Mouse (Mus musculus) bone marrow macrophage, adult 2 months (primary cell): ENCODE measurements around the gene Hibch. TPM values are rescaled to one million over a fixed set of nuclear protein-coding genes. Genes with fewer than 3 reads are reported as not detected.
"Not testable (repeated sequence)": the region's sequence is repeated elsewhere in the genome, so short reads cannot be mapped to it uniquely, and the experiment has no call there.

Source experiments
- H3K27ac ChIP-seq: 2 replicates; pipeline ENCODE4 v1.5.1; 2012; ENCODE audit warnings: low read depth, low read length; ENCODE audit not compliant: insufficient read depth
- H3K4me1 ChIP-seq: 2 replicates; pipeline ENCODE4 v1.6.1; 2012; ENCODE audit warnings: low read length; ENCODE audit not compliant: control insufficient read depth, insufficient read depth
- H3K4me3 ChIP-seq: 2 replicates; pipeline ENCODE4 v1.5.1; 2012; ENCODE audit warnings: mild to moderate bottlenecking, low read length, moderate library complexity; ENCODE audit not compliant: insufficient read depth
- CTCF ChIP-seq: IDR thresholded peaks from 2 replicates; pipeline ENCODE4 v1.5.1; 2012; ENCODE audit warnings: low read depth, mild to moderate bottlenecking, low read length, moderate library complexity
- POLR2A ChIP-seq: IDR thresholded peaks from 2 replicates; pipeline ENCODE4 v1.6.1; 2012; ENCODE audit warnings: mild to moderate bottlenecking, low read depth, low read length, borderline replicate concordance
- polyA plus RNA-seq: library from polyadenylated mRNA; stranded (reverse); fragments of >200 nt; gene quantifications from 2 replicates; pipeline ENCODE4 v1.2.4, GENCODE M21; 2012; ENCODE audit not compliant: missing spikeins, insufficient read depth, insufficient read length

Hibch gene
- polyA plus RNA-seq, 1 experiment = 14.3 TPM

DNA sequence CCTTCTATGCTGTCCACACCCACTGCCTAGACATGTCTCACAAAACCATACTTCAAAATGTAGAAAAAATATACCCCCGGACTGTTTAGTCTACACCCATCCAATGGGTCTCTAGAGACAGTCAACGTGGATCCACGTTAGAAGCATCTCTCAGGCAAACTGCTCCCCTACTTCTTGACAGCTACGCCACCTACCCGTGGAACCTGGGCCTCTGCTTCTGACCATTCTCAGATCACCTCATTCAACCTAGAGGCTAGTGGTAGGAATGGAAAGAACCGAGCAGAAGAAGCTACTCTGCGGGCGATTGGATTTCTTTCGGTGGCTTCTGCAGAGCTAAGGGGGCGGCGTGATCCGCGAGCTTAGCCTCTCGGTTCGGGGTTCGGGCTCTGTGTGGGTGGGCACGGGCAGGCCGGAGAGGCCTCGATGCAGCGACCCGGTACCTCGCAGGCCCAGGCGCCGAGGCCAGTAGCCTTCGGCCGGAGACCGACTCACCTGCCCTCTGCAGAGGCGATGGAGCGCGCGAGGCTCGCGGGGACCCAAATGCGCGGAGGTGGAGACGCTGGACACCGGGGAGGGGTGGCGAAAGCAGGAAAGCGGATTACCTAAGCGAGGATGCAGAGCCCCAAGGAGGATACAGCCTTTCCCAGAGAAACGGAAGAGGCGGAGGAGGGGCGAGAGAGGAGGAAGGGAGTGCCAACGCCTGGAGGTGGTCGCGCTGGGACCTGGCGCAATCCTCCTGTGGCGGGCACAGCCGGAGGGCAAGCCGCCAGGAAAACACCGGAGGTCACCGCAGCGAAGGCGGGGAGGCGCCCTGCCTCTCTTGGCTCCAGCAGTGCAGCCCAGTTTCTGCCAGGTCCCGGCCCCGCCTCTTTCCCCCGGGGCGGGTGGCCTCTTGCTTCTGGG, 27.6 kb upstream of the Hibch start, which contains the start of gene Inpp1:
Inpp1 (minus strand) TSS at position 779 of the 903 bp plus-strand sequence.
- Histone ChIP-seq H3K4me3 (peak within 1 kb of the TSS; percentile 80), H3K4me1 (peaks cover 7% of the 10 kb centered on the region), H3K27ac (no peak within 1 kb of the TSS)
- TF ChIP-seq POLR2A (no peak), CTCF (0 out of 2 replicates have a peak, but pooled peaks have one; percentile 6)

DNA sequence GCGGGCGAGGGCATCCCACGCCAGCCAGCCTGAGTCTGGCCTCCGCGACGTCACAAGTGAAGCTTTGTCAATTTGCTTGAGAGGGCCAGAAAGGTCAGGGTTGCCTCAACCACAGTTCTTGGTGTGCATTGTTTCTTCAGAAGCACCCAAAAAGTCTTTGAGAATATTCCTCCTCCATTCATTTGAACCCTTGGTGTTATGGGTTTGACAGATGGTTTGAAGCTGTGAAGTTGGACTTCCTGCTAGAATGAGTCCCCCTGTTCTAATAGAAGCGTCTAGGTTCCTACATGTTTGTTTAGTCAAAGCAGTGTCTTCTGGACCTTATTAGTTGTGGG, 26.9 kb upstream of the Hibch start:
- H3K27ac ChIP-seq = no peak overlapping the region

DNA sequence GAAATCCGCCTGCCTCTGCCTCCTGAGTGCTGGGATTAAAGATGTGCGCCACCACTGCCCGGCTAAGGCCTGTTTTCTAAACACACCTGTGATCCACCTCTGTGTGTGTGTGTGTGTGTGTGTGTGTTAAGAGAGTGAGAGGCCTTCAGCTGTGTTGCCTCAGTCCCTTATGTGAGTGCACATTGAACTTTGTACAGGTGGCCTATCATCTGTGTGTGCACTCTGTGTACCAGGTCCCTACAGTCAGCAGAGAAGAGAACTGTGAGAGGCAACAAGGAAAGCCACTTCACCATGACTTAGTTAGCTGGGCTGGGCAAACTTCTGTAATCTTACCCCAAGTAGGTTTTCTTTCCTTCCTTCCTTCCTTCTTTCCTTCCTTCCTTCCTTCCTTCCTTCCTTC, 5.6 kb upstream of the Hibch start:
- H3K27ac ChIP-seq = no peak overlapping the region
- TF ChIP-seq CTCF = no peak
- TF ChIP-seq POLR2A = no peak

More for the DNA sequence above, 26.9 kb upstream of the Hibch start:
- TF ChIP-seq POLR2A (no peak), CTCF (no peak)
- peaks cover 7% of the 10 kb centered on the region for H3K4me1 ChIP-seq
- H3K4me3 ChIP-seq = peak overlapping the region; percentile 80

GRCm38 (mm10) chr1:52844354-52844753, 375 bp upstream of the Hibch start:
- H3K4me3 ChIP-seq = peak overlapping the region; percentile 41
- TF ChIP-seq CTCF = no peak
- TF ChIP-seq POLR2A = no peak
- peak overlapping the region; percentile 54 for H3K27ac ChIP-seq
- H3K4me1 ChIP-seq = peaks cover 26% of the 10 kb centered on the region

More for the DNA sequence above, 5.6 kb upstream of the Hibch start:
- H3K4me3 ChIP-seq = no peak overlapping the region
- peaks cover 1% of the 10 kb centered on the region for H3K4me1 ChIP-seq

GRCm38 (mm10) chr1:52846556-52846955, 1.8 kb downstream of the Hibch start:
- no peak overlapping the region for H3K4me3 ChIP-seq
- TF ChIP-seq CTCF = no peak
- TF ChIP-seq POLR2A = no peak
- no peak overlapping the region for H3K27ac ChIP-seq
- peaks cover 26% of the 10 kb centered on the region for H3K4me1 ChIP-seq

DNA sequence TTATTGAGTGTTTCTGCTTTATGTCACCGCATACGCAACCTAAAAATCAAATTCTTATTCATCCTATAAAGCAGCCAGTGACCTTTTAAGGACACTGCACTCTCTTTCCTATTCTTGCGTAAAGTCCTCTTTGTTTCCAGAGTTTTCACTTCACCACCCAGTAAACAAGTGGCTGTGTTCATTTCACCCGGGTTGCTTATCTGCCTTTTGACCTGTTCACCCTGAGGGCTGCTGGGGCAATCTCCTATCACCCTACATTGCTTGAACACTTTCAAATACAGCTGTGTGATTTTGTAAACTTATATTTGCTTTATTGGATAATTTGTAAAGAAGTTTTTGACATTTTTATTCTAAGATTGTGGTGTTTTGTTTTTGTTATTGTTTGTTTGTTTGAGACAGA, 4.7 kb downstream of the Hibch start:
- Histone ChIP-seq H3K27ac (no peak overlapping the region), H3K4me3 (no peak overlapping the region), H3K4me1 (peaks cover 22% of the 10 kb centered on the region)
- TF ChIP-seq POLR2A (no peak), CTCF (no peak)

- H3K4me3 ChIP-seq, H3K27ac ChIP-seq, H3K4me1 ChIP-seq: not testable (repeated sequence)
Observed at GRCm38 (mm10) chr1:52854029-52854428, 9.3 kb downstream of the Hibch start.

DNA sequence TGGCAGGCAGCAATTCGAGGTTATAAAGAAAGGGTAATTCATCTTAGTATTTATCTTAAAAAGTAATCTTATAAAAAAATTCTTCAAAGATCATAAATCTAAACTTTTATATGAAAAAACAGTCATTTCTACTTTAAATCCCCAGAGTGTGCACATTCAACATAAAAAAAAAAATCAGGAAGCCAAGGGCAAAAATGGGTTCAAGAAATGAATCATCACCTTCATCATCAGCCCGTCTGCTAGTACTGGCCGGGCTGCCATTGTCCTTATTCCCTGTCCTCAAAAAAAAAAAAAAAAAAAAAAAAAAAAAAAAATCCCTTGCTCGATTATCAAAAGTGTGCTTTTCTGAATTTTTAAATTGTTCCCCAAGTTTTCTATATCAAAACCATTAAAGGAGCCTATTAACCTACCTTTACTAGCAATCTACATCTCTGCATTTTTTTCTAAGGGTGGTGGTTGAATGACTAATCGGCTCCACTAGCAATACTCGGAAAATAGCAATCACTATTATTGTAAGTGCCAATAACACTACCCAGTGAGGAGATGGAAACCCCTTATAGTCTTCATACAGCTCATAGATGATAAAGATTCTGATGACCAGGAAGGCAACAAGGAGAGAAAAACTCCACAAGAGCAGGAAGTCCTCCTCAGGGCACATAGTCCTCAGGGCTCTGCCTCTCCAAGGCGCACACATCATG, 11.3 kb downstream of the Hibch start:
- Histone ChIP-seq H3K4me1 (peaks cover 5% of the 10 kb centered on the region), H3K4me3 (no peak overlapping the region), H3K27ac (no peak overlapping the region)
- no peak for TF ChIP-seq CTCF
- TF ChIP-seq POLR2A = no peak

DNA sequence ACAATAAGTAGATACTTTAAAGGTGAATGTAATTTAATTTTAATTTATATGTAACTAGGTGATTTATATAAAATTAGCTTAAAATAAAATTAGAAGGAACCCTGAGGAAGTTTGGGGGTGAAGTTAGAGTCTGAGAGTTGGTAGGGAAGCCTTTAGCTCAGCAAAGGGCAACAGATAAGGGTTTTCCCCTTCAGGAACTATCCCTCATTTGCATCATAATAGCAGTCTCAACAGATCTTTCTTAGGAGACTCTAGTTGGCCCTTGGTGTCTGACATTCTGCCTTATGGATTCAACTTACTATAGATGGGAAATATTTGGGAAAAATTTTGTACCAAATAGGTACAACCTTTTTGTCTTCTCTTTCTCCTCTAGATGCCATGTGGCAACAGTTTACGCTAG, 19.5 kb downstream of the Hibch start:
- H3K27ac ChIP-seq = no peak overlapping the region
- peaks cover 9% of the 10 kb centered on the region for H3K4me1 ChIP-seq
- H3K4me3 ChIP-seq = no peak overlapping the region
- TF ChIP-seq CTCF = no peak
- TF ChIP-seq POLR2A = no peak

DNA sequence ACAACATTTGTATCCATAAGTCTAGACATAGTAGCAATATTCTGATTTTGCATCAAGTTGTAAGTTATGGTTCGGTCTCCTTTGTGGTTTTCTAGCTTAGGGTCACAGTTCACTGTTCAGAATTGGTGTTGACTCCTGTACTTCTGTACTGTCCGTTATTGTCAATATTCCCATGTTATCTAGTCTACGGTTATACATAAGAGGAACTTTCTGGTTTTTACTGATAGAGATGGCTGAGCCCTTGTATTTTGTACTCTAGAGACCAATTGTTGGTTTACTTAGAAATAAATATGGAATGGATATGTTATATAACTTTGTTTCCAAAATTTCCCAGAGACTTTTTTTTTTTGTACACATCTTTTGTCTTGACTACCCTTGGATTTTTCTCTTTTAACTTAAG, 21.3 kb downstream of the Hibch start:
- TF ChIP-seq CTCF (no peak), POLR2A (no peak)
- H3K27ac ChIP-seq = no peak overlapping the region
- peaks cover 9% of the 10 kb centered on the region for H3K4me1 ChIP-seq
- no peak overlapping the region for H3K4me3 ChIP-seq
